Mouse (Mus musculus): ENCODE measurements at regions not wholly inside any gene's neighbourhood (a gene's known extent, or its start where the extent isn't known, plus 50 kb on each side); places are given as distances from the start of the nearest gene placed in this dataset.
A peak's percentile ranks its signal among the peaks of the same experiment; 100 is the strongest.

DNA sequence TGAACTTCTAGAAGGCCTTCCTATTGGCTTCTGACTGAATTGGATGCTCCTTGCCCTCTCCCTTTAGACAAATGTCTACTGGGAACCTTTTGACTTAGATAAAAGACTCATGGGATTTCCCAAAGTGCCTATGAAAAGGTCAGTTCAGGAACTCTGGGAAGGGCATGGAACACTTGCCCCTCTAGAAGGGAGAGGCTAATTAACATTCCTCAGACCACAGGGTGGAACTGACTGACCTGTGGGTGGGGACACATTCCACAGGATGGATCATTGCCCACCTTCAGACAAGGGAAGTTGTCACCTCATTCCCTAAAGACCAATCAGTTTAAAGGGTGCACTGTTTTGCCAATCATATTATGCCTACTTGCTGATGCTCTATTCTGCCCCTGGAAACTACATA, 416.6 kb upstream of the Sox11 start:
- Histone ChIP-seq H3K4me3 (replicated peaks) (no peak overlapping the region), H3K4me2 (no peak overlapping the region), H3K27ac (no peak overlapping the region), H3K4me1 (no peaks in the 10 kb centered on the region), H3K9ac (no peak overlapping the region), H3K27me3 (replicated peaks) (no peaks in the 10 kb centered on the region), H3K9me3 (no peaks in the 10 kb centered on the region), H3K36me3 (no peaks in the 10 kb centered on the region)
- no peak for ATAC-seq (ENCODE audit: insufficient read depth, low FRiP score, low read depth)

DNA sequence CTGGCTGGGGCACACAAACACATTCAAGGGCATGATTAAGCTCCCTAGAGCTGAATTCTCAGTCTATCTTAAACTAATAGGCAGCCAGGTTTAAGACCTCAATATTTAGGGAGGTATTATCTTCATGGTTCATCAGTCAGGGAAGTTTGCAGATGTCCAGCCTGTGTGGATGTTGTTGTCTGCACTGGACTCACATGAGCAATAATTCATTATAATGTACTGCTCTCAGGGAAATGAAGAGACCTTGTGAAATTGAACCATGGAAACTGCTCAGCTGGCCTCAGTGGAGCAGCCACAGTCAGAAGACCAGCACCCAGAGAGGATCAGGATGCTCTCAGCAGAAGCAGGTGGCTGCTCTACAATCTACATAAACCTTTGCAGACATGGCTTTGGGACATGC, 415.3 kb upstream of the Sox11 start:
- no peak overlapping the region for H3K9ac ChIP-seq
- H3K4me1 ChIP-seq = no peaks in the 10 kb centered on the region
- H3K4me3 ChIP-seq (replicated peaks) = no peak overlapping the region
- H3K36me3 ChIP-seq = no peaks in the 10 kb centered on the region
- H3K9me3 ChIP-seq = no peaks in the 10 kb centered on the region
- no peak overlapping the region for H3K27ac ChIP-seq
- no peaks in the 10 kb centered on the region for H3K27me3 ChIP-seq (replicated peaks)
- ATAC-seq (ENCODE audit: insufficient read depth, low FRiP score, low read depth) = no peak
- no peak overlapping the region for H3K4me2 ChIP-seq

DNA sequence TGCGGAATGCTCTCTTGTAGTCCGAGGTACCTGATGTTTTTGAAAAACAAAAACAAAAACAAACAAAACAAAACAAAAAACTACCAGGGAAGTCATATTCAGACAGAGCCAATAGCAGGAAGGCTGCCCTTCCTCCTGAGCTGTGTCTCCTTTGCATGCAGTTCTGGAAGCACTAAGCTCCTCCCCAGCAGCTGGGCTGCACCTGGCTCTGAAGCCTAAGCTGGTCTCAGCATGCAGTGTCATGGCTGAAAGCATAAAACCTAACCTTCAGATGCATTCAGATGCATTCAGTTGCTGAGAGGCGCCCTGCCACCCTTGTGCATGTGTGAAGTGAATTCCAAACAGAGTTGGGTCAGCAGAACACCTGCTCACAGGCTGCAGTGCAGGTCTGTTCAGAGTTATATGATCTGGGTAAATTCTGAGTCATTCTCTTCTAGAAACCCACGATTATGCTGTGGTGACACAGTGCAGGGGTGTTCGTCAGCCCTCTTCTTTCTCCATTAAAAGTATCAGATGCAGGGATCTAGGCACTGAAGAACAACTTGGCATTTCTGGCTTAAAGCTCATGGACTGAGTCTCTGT, 382.3 kb upstream of the Sox11 start:
- H3K9ac ChIP-seq = no peak overlapping the region
- ATAC-seq (ENCODE audit: insufficient read depth, low FRiP score, low read depth) = no peak
- H3K27ac ChIP-seq = no peak overlapping the region
- H3K36me3 ChIP-seq = no peaks in the 10 kb centered on the region
- H3K27me3 ChIP-seq (replicated peaks) = no peaks in the 10 kb centered on the region
- H3K4me3 ChIP-seq (replicated peaks) = no peak overlapping the region
- 50% methylated on average over 5 of the region's 5 CpGs for WGBS
- no peaks in the 10 kb centered on the region for H3K9me3 ChIP-seq
- no peak overlapping the region for H3K4me2 ChIP-seq
- no peaks in the 10 kb centered on the region for H3K4me1 ChIP-seq

DNA sequence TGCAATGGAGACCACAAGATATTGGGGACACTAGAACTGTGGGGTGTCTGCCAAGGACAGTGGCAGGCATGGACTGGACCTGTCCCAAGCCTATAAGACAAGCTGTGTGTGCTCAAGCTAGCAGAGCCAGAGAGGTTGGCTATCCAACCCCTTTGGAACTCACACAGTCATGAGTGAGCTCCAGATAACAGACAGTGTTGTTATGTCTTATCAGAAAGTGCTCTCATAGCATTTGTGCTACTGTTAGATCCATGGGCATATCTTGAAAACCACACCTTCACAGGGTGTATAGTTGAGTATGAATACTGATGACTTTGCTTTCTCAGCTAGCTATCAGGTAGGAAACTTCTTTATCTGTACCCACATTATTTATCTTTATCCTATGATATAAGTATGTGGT, 338.1 kb upstream of the Sox11 start:
- no peaks in the 10 kb centered on the region for H3K27me3 ChIP-seq (replicated peaks)
- H3K4me2 ChIP-seq = no peak overlapping the region
- H3K4me3 ChIP-seq (replicated peaks) = no peak overlapping the region
- H3K4me1 ChIP-seq = no peaks in the 10 kb centered on the region
- ATAC-seq (ENCODE audit: insufficient read depth, low FRiP score, low read depth) = peak; percentile 70; the same call in 1 of the 2 replicates
- H3K27ac ChIP-seq = no peak overlapping the region
- H3K9me3 ChIP-seq = no peaks in the 10 kb centered on the region
- H3K9ac ChIP-seq = no peak overlapping the region
- H3K36me3 ChIP-seq = no peaks in the 10 kb centered on the region

DNA sequence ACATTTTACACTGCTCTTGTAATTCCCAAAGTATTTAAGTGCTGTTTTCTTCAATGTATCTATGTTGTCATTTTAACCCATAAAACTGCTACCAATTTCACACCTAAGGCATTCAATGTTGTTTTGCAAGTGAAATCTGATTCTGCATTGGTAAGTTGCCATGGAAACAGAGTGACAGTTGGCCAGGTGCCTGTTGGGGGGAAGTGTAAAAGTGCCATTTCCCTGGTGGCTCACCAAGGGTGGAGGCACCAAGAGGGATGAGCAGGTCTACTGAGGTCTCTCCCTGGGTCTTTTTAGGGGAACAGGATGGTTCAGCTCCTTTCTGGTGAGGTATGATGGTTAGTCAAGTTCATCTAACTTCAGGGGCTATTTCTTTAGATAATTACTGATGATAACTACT, 331.0 kb upstream of the Sox11 start:
- H3K27me3 ChIP-seq (replicated peaks) = no peaks in the 10 kb centered on the region
- H3K9ac ChIP-seq = no peak overlapping the region
- H3K4me2 ChIP-seq = no peak overlapping the region
- no peak overlapping the region for H3K27ac ChIP-seq
- H3K4me3 ChIP-seq (replicated peaks) = no peak overlapping the region
- no peaks in the 10 kb centered on the region for H3K4me1 ChIP-seq
- ATAC-seq (ENCODE audit: insufficient read depth, low FRiP score, low read depth) = no peak
- no peaks in the 10 kb centered on the region for H3K36me3 ChIP-seq
- no peaks in the 10 kb centered on the region for H3K9me3 ChIP-seq

DNA sequence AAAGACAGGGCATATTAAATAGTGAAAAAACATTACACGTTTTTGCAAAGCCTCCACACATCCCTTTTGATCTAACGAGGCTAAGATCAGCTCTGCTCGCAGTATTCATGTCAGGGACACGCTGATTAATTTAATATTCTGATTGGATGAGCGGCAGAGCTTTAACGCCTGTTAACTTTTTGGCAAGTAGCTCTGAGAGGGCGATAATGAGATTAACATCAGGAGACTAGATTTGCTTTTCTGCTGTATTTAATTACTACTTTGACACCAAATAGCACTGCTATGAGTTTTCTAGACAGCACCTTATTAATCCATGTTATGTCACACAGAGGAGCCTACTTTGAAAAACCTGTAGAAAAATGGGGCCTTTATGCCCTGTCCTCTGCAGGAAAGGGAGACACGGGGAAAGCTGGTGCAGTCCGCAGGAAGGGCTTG, 328.3 kb upstream of the Sox11 start:
- H3K36me3 ChIP-seq = no peaks in the 10 kb centered on the region
- no peak overlapping the region for H3K4me3 ChIP-seq (replicated peaks)
- H3K9me3 ChIP-seq = no peaks in the 10 kb centered on the region
- WGBS = 56% methylated on average over 9 of the region's 9 CpGs
- no peak overlapping the region for H3K9ac ChIP-seq
- H3K4me2 ChIP-seq = no peak overlapping the region
- H3K27me3 ChIP-seq (replicated peaks) = no peaks in the 10 kb centered on the region
- no peak for ATAC-seq (ENCODE audit: insufficient read depth, low FRiP score, low read depth)
- H3K4me1 ChIP-seq = no peaks in the 10 kb centered on the region
- H3K27ac ChIP-seq = no peak overlapping the region

DNA sequence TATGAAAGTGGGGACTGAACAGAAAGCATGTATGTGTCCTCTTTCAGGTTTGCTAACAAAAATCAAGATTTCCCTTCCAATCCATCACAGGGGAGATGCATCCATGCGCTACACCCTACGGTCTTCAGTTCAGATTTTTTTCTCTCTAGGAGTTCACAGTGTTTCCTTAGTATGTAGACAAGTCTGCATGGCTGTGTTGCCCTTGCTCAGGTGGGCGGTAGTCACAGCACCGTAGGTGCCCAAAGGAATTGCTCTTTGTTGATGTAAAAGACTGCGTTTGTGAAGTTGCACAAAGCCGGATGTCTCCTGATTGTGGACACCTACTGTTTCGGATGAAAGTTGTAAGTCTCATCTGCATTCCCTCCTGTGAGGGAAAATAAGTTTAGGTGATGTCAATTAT, 327.8 kb upstream of the Sox11 start:
- Histone ChIP-seq H3K27me3 (replicated peaks) (no peaks in the 10 kb centered on the region), H3K4me2 (no peak overlapping the region), H3K9me3 (no peaks in the 10 kb centered on the region), H3K27ac (no peak overlapping the region), H3K36me3 (no peaks in the 10 kb centered on the region), H3K9ac (no peak overlapping the region), H3K4me1 (no peaks in the 10 kb centered on the region), H3K4me3 (replicated peaks) (no peak overlapping the region)
- 72% methylated on average over 7 of the region's 7 CpGs for WGBS
- ATAC-seq (ENCODE audit: insufficient read depth, low FRiP score, low read depth) = no peak

DNA sequence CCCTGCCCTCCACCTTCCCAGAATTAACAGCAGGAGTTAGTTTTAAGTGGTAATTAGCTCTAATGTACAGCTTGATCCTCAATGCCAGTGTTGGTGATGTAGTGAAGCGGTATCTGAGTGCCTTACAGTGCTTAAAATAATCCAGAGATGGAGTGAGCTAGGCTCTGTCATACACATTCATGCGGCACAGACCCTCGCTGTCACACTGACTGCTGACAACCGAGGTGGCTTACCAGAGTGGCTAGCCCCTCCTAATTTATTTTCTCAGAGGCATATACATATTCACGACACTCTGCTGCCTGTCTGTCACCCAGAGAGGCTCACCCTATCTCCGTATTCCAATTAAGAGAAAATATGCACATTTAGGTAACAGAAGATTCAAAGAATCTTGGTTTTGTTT, 327.2 kb upstream of the Sox11 start:
- H3K4me3 ChIP-seq (replicated peaks) = no peak overlapping the region
- no peaks in the 10 kb centered on the region for H3K36me3 ChIP-seq
- H3K4me1 ChIP-seq = no peaks in the 10 kb centered on the region
- ATAC-seq (ENCODE audit: insufficient read depth, low FRiP score, low read depth) = no peak
- WGBS = 72% methylated on average over 6 of the region's 6 CpGs
- H3K9me3 ChIP-seq = no peaks in the 10 kb centered on the region
- H3K9ac ChIP-seq = no peak overlapping the region
- no peak overlapping the region for H3K27ac ChIP-seq
- H3K27me3 ChIP-seq (replicated peaks) = no peaks in the 10 kb centered on the region
- H3K4me2 ChIP-seq = no peak overlapping the region

DNA sequence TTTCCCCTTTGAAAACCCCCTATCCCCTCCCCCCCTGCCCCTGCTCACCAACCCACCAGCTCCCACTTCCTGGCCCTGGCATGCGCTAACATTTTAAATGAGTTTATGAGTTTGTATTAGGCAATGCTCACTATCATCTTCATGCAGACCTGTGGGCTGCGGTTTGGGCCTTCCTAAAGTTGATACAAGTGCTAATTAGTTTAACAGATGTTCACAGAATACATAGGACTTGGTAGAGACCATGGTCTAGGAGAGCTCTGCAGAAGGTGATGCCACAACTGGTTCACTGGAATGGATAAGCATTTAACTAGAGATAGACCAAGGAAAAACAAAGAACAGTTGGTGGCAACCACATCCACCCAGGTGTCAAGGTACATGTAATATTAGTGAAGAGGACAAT, 324.1 kb upstream of the Sox11 start:
- 73% methylated on average over 2 of the region's 2 CpGs for whole genome bisulfite sequencing
- no peak overlapping the region for H3K9ac ChIP-seq
- ATAC-seq (ENCODE audit: insufficient read depth, low FRiP score, low read depth) = no peak

DNA sequence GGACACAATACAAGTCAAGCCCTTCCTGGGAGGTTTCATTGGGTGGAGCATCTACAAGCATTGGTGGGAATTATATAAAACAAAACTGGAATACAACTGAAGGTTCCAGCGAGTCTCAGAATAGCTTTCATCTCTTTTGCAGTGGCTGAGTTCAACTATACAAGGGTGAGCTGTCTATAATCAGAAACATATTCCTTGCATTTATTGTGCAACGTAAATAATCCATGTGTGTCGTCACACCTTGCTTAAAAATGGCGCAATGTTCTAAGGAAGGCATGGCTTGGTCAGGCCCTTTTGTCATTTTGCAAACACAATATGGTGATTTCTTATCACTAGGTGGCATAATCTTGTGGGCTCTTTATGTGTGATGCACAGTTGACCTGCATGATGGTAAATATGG, 320.8 kb upstream of the Sox11 start:
- 85% methylated on average over 4 of the region's 4 CpGs for WGBS
- no peaks in the 10 kb centered on the region for H3K27me3 ChIP-seq (replicated peaks)
- no peaks in the 10 kb centered on the region for H3K4me1 ChIP-seq
- no peaks in the 10 kb centered on the region for H3K36me3 ChIP-seq
- no peak overlapping the region for H3K4me3 ChIP-seq (replicated peaks)
- ATAC-seq (ENCODE audit: insufficient read depth, low FRiP score, low read depth) = no peak
- no peak overlapping the region for H3K9ac ChIP-seq
- no peak overlapping the region for H3K27ac ChIP-seq
- H3K4me2 ChIP-seq = no peak overlapping the region
- H3K9me3 ChIP-seq = no peaks in the 10 kb centered on the region

More for the DNA sequence above, 324.1 kb upstream of the Sox11 start:
- no peaks in the 10 kb centered on the region for H3K9me3 ChIP-seq
- no peaks in the 10 kb centered on the region for H3K36me3 ChIP-seq
- no peak overlapping the region for H3K4me2 ChIP-seq
- no peaks in the 10 kb centered on the region for H3K4me1 ChIP-seq
- H3K27me3 ChIP-seq (replicated peaks) = no peaks in the 10 kb centered on the region
- no peak overlapping the region for H3K27ac ChIP-seq
- no peak overlapping the region for H3K4me3 ChIP-seq (replicated peaks)

DNA sequence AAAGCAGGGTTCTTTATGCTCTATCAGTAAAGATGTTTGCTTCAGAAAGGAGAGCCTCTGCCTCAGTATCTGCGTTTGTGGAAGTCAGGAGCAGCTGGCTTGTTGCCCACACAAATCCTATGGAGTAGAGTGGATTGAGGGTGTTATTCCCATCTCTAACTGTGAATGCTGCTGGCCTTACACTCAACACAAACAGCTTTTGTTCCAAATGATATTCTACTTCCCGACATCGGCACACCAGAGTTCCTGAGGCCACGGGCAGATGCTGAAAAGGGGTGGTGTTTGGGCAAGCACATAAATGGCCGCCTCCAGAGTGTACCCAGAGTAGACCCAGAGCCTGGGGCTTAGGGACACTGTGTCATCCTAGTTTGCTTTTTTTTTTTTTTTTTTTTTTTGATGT, 320.3 kb upstream of the Sox11 start:
- H3K4me3 ChIP-seq (replicated peaks) = no peak overlapping the region
- no peak overlapping the region for H3K4me2 ChIP-seq
- 74% methylated on average over 5 of the region's 5 CpGs for WGBS
- no peaks in the 10 kb centered on the region for H3K36me3 ChIP-seq
- no peaks in the 10 kb centered on the region for H3K9me3 ChIP-seq
- no peak for ATAC-seq (ENCODE audit: insufficient read depth, low FRiP score, low read depth)
- no peak overlapping the region for H3K27ac ChIP-seq
- H3K27me3 ChIP-seq (replicated peaks) = no peaks in the 10 kb centered on the region
- no peak overlapping the region for H3K9ac ChIP-seq
- H3K4me1 ChIP-seq = no peaks in the 10 kb centered on the region

DNA sequence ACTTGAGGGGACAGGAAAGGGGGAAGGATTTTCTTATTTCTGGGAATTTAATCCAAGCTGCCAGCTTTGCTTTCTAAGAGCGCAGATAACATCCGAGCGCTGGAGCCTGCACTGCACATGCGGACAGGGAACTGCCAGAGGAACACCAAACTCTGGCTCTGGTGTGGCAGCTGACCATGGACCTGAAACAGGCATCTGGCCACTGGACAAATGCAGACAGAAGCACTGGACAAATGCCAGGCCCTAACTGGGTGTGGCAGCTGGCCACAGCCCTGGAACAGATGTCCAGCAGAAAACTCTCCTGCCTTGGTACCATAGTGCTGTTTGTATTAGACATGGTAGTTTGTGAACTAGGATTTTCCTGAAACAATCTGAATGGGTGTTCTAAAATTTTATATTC, 315.2 kb upstream of the Sox11 start:
- Histone ChIP-seq H3K4me3 (replicated peaks) (no peak overlapping the region), H3K4me2 (no peak overlapping the region), H3K27me3 (replicated peaks) (no peaks in the 10 kb centered on the region), H3K9ac (no peak overlapping the region), H3K36me3 (no peaks in the 10 kb centered on the region), H3K9me3 (no peaks in the 10 kb centered on the region), H3K27ac (no peak overlapping the region), H3K4me1 (no peaks in the 10 kb centered on the region)
- ATAC-seq (ENCODE audit: insufficient read depth, low FRiP score, low read depth) = no peak
- 88% methylated on average over 4 of the region's 4 CpGs for WGBS

DNA sequence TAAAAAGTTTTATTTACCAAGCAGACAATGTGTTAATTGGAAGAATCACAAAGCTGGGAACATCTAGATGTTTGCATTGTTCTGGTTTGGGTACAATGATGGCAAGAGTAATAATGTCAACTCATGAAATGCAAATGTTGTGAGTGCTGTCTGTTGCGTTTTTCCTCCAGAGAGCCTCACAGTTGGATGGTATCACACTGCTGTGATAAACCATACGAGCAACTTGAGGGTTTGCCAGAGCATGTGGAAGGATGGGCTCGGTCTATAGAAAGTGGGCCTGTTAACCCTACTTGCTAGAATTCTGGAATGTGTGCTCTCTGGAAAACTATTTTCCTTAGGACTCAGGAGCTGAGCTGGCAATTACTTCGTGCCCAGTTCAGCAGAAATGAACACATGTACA, 311.2 kb upstream of the Sox11 start:
- no peak for ATAC-seq (ENCODE audit: insufficient read depth, low FRiP score, low read depth)
- Histone ChIP-seq H3K9ac (no peak overlapping the region), H3K4me2 (no peak overlapping the region), H3K4me1 (no peaks in the 10 kb centered on the region), H3K27me3 (replicated peaks) (no peaks in the 10 kb centered on the region), H3K27ac (no peak overlapping the region), H3K4me3 (replicated peaks) (no peak overlapping the region), H3K9me3 (no peaks in the 10 kb centered on the region), H3K36me3 (no peaks in the 10 kb centered on the region)
- 66% methylated on average over 4 of the region's 4 CpGs for WGBS

All from stomach, embryonic 15.5 days (tissue).